Mouse (Mus musculus): ENCODE data around the gene Cmya5. TPM values are rescaled to one million over a fixed set of nuclear protein-coding genes. Genes with fewer than 3 reads are reported as not detected.
"Not testable (repeated sequence)": the region's sequence is repeated elsewhere in the genome, so short reads cannot be mapped to it uniquely, and the experiment has no call there.

Gene Cmya5
- polyA plus RNA-seq (2012; rRNA removed) = 0.88 and 3.9 TPM in 2 replicates

DNA sequence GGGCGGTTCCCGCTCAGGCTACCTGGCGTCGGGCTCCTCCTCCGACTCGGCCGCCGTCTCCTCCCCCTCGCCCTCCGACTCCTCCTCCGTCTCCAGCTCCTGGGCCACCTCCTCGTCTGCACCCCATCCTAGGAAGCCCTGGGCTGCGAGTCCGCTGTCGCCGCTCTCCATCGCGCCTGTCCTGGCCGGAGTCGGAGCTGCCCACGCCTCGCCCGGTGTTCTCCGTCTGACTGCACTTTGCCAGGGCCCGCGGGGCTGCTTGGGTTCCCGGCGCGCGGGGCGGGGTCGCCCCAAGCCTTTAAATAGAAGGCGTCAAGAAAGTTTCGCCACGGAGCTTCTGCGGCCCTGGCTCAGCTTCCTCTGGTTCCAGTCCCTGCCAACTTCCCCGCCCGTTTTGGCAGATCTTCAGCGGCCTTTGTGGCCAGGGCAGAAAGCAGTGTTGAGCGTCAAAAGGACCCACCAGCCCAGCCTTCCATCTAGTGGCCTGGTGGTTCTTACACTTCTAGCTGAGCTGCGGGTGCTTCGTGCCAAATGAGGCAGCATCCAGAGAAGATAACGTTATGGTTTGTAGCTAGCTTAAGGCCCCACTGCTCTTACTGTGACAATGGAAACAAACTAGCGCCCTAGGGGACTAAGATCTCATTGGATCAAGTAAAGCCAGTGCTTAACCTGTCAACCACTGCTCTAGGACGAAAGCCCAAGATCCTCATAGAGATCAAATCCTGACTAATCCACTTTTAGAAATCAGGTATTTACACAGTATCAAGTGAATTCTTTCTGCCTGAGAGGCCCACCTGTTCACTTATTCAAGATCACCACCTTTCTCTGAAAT, at the start of gene Cmya5:
Cmya5 (minus strand) TSS at position 389 of the 832 bp plus-strand sequence.
- no peak for TF ChIP-seq CTCF (IDR thresholded peaks at IDR 0.05; ENCODE audit: insufficient read depth, low read length)
- no peak for TF ChIP-seq POLR2A (IDR thresholded peaks at IDR 0.05; ENCODE audit: borderline replicate concordance, extremely low read depth, low read depth, low read length)
- 3% methylated on average over 42 of the region's 45 CpGs for WGBS

DNA sequence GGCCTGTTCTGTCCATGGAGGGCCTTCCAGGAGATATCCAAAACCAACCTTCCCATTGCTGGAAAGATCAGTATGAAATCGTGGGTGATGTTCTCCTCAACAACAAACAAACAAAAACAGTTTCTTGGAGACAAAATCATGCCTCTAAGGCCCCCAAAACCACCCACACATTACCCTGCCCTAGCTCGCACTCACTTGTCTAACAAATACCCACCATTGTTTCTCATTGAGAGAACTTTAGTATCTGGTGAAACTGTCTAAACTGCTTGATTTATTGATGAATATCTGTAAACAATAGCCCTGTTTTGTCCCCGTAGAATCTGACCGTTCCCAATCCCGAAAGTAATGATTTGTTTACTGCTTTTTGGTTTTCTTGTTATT, 48.1 kb upstream of the Cmya5 start:
- H3K4me1 ChIP-seq (ENCODE audit: control insufficient read depth, insufficient read depth, low read length) = peaks cover 10% of the 10 kb centered on the region
- TF ChIP-seq POLR2A (IDR thresholded peaks at IDR 0.05; ENCODE audit: borderline replicate concordance, extremely low read depth, low read depth, low read length) (no peak), CTCF (IDR thresholded peaks at IDR 0.05; ENCODE audit: insufficient read depth, low read length) (no peak)
- H3K4me3 ChIP-seq (replicated peaks; ENCODE audit: extremely low read depth, low read depth, low read length) = peak overlapping the region; percentile 65
- 57% methylated on average over 5 of the region's 5 CpGs for WGBS
- DNase-seq = no peak

More for the DNA sequence above, at the start of gene Cmya5:
- DNase-seq = peak; percentile 87
- Histone ChIP-seq H3K4me3 (replicated peaks; ENCODE audit: extremely low read depth, low read depth, low read length) (peak within 1 kb of the TSS; percentile 58), H3K4me1 (ENCODE audit: control insufficient read depth, insufficient read depth, low read length) (peaks cover 4% of the 10 kb centered on the region; the same call in 1 of the 2 replicates)

DNA sequence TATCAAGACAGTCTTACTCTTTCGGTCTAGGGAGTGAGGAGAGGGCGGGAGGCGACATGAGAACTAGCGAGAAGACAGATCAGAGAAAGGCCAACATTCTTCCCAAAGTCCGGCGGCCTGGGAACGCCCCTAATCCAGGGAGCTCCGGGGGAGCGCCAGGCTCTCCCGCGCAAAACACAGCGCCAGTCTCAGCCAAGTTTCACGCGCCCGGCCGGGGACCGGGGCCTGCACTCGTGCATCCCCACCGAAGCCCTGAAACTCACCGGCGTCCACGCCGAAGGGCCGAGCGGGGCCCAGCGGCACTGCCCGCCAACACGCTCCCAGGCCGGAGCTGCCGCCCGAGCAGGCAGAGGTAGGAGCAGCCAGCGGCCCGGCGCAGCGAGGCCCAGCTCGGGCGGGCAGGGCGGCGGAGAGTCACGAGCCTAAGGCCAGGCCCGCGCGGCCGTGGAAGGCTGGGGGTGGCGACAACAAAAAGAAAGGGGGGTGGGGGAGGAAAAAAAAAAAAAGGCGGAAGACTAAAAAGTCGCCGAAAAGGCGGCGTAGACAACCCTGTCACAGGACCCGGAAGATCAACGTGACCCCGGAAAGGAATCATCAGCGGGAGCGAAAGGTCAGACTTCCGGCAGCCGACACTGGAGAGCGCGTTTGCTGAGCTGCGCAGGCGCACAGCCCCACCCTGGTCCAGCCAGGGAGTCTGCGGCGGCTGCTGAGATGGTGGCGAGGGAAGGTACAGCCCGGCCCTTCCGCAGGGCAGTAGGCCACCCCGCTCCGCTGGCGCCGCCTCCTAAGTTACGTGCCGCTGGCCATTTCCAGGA, 47.5 kb upstream of the Cmya5 start, which contains the start of gene Tent2:
Tent2 (minus strand) TSS at position 555 of the 815 bp plus-strand sequence.
- peaks cover 10% of the 10 kb centered on the region for H3K4me1 ChIP-seq (ENCODE audit: control insufficient read depth, insufficient read depth, low read length)
- under 1% methylated on average over 71 of the region's 72 CpGs for WGBS
- peak; percentile 89 for DNase-seq
- TF ChIP-seq POLR2A (IDR thresholded peaks at IDR 0.05; ENCODE audit: borderline replicate concordance, extremely low read depth, low read depth, low read length) = peak; percentile 92
- no peak for TF ChIP-seq CTCF (IDR thresholded peaks at IDR 0.05; ENCODE audit: insufficient read depth, low read length)
- peak within 1 kb of the TSS; percentile 82 for H3K4me3 ChIP-seq (replicated peaks; ENCODE audit: extremely low read depth, low read depth, low read length)

DNA sequence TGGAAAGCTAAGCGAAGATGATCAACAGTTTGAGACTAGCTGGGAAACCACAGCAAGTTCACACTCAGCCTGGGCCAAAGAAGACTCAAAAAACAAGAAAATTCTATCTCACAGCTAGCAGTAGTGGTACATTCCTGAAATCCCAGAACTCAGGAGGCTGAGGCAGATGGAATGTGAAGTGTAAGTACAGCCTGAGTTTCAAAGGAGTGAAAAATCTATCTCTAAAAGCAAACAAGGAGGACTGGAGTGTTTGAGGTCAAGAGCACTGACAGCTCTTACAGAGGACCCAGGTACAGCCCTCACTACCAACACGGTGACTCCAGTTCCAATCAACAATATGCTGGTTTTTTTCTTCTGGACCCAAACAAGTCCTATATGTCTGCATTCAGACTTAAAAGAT, 44.9 kb upstream of the Cmya5 start:
- no peak for DNase-seq
- Histone ChIP-seq H3K4me3 (replicated peaks; ENCODE audit: extremely low read depth, low read depth, low read length) (no peak overlapping the region), H3K4me1 (ENCODE audit: control insufficient read depth, insufficient read depth, low read length) (peaks cover 10% of the 10 kb centered on the region)
- WGBS = 52% methylated on average over 2 of the region's 2 CpGs
- TF ChIP-seq POLR2A (IDR thresholded peaks at IDR 0.05; ENCODE audit: borderline replicate concordance, extremely low read depth, low read depth, low read length) (no peak), CTCF (IDR thresholded peaks at IDR 0.05; ENCODE audit: insufficient read depth, low read length) (no peak)

DNA sequence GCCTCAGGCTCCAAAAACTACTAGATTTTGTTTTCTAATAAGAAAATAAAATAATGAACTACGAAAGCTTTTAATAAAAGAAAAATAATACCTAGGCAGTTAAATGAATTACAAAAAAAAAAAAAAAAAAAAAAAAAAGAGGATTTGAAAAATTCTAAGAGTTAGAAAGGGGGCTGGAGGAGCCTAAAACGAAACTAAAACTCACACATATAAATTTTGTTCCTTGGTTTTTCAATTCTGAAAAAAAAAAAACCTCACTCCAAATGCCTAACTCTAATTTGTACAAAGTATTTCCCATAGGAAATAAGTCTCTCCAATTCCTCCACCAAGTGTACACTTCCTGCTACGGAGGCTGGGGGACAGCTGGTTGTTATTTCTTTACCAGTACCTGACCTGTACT, 44.2 kb upstream of the Cmya5 start:
- DNase-seq = no peak
- no peak for TF ChIP-seq CTCF (IDR thresholded peaks at IDR 0.05; ENCODE audit: insufficient read depth, low read length)
- no peak for TF ChIP-seq POLR2A (IDR thresholded peaks at IDR 0.05; ENCODE audit: borderline replicate concordance, extremely low read depth, low read depth, low read length)
- WGBS = 57% methylated on average over 3 of the region's 3 CpGs
- Histone ChIP-seq H3K4me3 (replicated peaks; ENCODE audit: extremely low read depth, low read depth, low read length) (no peak overlapping the region), H3K4me1 (ENCODE audit: control insufficient read depth, insufficient read depth, low read length) (peaks cover 10% of the 10 kb centered on the region)

DNA sequence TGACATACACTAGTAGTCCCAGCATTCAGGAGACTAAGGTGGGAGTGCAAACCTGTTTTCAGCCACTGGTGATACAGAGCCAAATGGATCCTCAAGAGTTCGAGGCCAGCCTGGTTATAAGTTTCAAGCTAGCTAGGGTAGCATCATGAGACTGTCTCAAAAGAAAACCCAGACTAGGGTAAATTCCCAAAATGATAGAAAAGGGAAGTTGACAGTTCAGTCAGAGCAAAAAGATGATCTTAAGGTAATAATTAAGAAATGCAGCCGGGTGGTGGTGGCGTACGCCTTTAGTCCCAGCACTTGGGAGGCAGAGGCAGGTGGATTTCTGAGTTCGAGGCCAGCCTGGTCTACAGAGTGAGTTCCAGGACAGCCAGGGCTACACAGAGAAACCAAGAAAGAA, 43.3 kb upstream of the Cmya5 start:
- 87% methylated on average over 5 of the region's 5 CpGs for WGBS
- DNase-seq; H3K4me3 ChIP-seq (replicated peaks; ENCODE audit: extremely low read depth, low read depth, low read length); H3K4me1 ChIP-seq (ENCODE audit: control insufficient read depth, insufficient read depth, low read length): not testable (repeated sequence)

DNA sequence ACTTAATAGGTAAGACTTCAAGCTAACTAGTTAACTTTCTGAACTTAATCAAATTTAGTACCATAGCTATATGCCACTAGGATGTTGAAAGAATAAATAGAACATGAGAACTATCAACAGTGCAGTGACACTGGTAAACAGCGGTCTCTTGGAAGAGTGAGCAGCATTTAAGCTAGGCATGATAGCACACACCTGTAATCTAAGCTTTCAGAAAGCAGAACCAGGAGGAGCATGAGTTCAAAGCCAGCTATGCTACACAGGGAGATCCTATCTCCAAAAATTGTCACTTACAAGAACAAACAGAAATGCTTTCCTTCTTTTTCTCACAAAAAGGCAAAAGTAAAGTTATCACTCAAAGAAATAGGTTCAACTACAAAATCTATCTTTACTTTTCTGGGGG, 35.8 kb upstream of the Cmya5 start:
- TF ChIP-seq CTCF (IDR thresholded peaks at IDR 0.05; ENCODE audit: insufficient read depth, low read length) (no peak), POLR2A (IDR thresholded peaks at IDR 0.05; ENCODE audit: borderline replicate concordance, extremely low read depth, low read depth, low read length) (no peak)
- Histone ChIP-seq H3K4me3 (replicated peaks; ENCODE audit: extremely low read depth, low read depth, low read length) (no peak overlapping the region), H3K4me1 (ENCODE audit: control insufficient read depth, insufficient read depth, low read length) (no peaks in the 10 kb centered on the region; the same call in none of the 2 replicates)
- 79% methylated on average over 1 of the region's 1 CpGs for WGBS
- DNase-seq = no peak

DNA sequence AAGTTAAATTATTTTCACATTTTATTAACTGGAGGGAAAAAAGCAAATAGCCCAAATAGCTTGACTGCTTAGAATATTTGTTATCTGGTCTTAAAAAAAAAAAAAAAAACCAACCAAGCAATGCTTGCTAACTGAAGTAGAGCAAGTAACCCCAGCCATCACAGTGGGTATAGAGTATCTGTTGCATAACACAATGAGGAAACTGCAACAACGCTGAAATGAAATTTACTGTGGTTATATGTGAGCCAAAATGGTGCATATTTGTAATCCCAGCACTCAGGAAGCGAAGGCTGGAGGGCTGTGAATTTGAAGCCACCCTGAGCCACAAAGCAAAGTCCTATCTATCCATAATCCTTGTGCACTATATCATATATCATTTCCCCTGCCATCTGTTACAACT, 35.0 kb upstream of the Cmya5 start:
- DNase-seq = no peak
- TF ChIP-seq CTCF (IDR thresholded peaks at IDR 0.05; ENCODE audit: insufficient read depth, low read length) = no peak
- TF ChIP-seq POLR2A (IDR thresholded peaks at IDR 0.05; ENCODE audit: borderline replicate concordance, extremely low read depth, low read depth, low read length) = no peak
- Histone ChIP-seq H3K4me3 (replicated peaks; ENCODE audit: extremely low read depth, low read depth, low read length) (no peak overlapping the region), H3K4me1 (ENCODE audit: control insufficient read depth, insufficient read depth, low read length) (no peaks in the 10 kb centered on the region; the same call in none of the 2 replicates)
- WGBS = 56% methylated on average over 2 of the region's 2 CpGs

DNA sequence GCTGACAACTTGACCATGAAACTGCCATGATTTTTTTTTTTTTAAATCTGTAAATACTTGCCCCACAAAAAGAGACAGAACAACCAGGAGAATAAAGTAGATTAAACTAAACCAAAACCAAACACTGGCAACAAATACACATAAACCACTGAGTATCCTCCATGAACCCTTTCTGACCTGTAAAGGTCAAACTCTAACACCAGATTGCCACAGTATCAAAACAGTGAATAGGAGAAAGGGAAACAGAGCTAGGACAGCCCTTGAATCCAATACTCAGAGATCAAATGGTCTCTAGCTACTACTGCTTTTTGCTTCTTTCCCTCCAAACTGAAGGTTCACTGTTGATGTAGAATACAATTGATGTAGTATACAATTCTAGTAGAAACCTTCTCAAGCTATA, 33.0 kb upstream of the Cmya5 start:
- Histone ChIP-seq H3K4me1 (ENCODE audit: control insufficient read depth, insufficient read depth, low read length) (no peaks in the 10 kb centered on the region; the same call in none of the 2 replicates), H3K4me3 (replicated peaks; ENCODE audit: extremely low read depth, low read depth, low read length) (no peak overlapping the region)
- TF ChIP-seq CTCF (IDR thresholded peaks at IDR 0.05; ENCODE audit: insufficient read depth, low read length) (no peak), POLR2A (IDR thresholded peaks at IDR 0.05; ENCODE audit: borderline replicate concordance, extremely low read depth, low read depth, low read length) (no peak)
- no peak for DNase-seq

Measured in lung, adult 2 months (tissue).